Mouse (Mus musculus) heart, postnatal 0 days (tissue): ENCODE results near the gene Ccdc91. TPM values are rescaled to one million over a fixed set of nuclear protein-coding genes. Genes with fewer than 3 reads are reported as not detected.

ENCODE experiments used
- ATAC-seq: fragments of 200-750 bp; cut with Nextera tagmentation; 2 replicates; pipeline ENCODE4 v1.8.0; 2017; ENCODE audit warnings: low read depth, moderate number of reproducible peaks, moderate library complexity; ENCODE audit not compliant: insufficient read depth
- DNase-seq: peaks from one replicate; pipeline ENCODE4 v3.0.0-alpha.2; 2016; ENCODE audit warnings: low spot score
- H3K27ac ChIP-seq: fragments of 300-500 bp; sonication (generic); 2 replicates; pipeline ENCODE4 v1.5.1; 2014; ENCODE audit warnings: low read depth, mild to moderate bottlenecking
- H3K27me3 ChIP-seq: fragments of 300-500 bp; sonication (generic); 2 replicates; pipeline ENCODE4 v1.6.1; 2014; ENCODE audit warnings: low read length, mixed read lengths; ENCODE audit not compliant: control insufficient read depth, insufficient read depth
- H3K36me3 ChIP-seq: fragments of 300-500 bp; sonication (generic); replicated peaks from 2 replicates; pipeline ENCODE4 v1.6.1; 2014; ENCODE audit warnings: low read length, mixed read lengths; ENCODE audit not compliant: control insufficient read depth, insufficient read depth
- H3K4me1 ChIP-seq: fragments of 300-500 bp; sonication (generic); 2 replicates; pipeline ENCODE4 v1.6.1; 2014; ENCODE audit warnings: antibody characterized with exemption; ENCODE audit not compliant: control insufficient read depth, insufficient read depth
- H3K4me2 ChIP-seq: fragments of 300-500 bp; sonication (generic); 2 replicates; pipeline ENCODE4 v1.6.1; 2014; ENCODE audit warnings: low read depth, mild to moderate bottlenecking, low read length, moderate library complexity
- H3K4me3 ChIP-seq: fragments of 300-500 bp; sonication (generic); 2 replicates; pipeline ENCODE4 v1.5.1; 2014; ENCODE audit warnings: low read depth, low read length
- H3K9ac ChIP-seq: fragments of 300-500 bp; sonication (generic); replicated peaks from 2 replicates; pipeline ENCODE4 v1.6.1; 2014; ENCODE audit warnings: low read depth, low read length, mixed read lengths
- H3K9me3 ChIP-seq: fragments of 300-500 bp; sonication (generic); replicated peaks from 2 replicates; pipeline ENCODE4 v1.6.1; 2016; ENCODE audit warnings: low read length; ENCODE audit not compliant: control insufficient read depth
- CTCF ChIP-seq: IDR thresholded peaks from 2 replicates; pipeline ENCODE4 v1.5.1; 2016; ENCODE audit warnings: antibody characterized with exemption, control low read depth, low read depth
- EP300 ChIP-seq: IDR thresholded peaks from 2 replicates; pipeline ENCODE4 v1.6.1; 2016; ENCODE audit warnings: antibody characterized with exemption, low read depth
- WGBS: fragments of 180-500 bp; shearing (Covaris S2); extraction: QIAGEN DNeasy Blood & Tissue Kit; methylation state at CpG from one replicate; pipeline ENCODE4 v1.1.7; 2014; 5-methylcytosine and 5-hydroxymethylcytosine counted together
- polyA plus RNA-seq: library from polyadenylated mRNA; unstranded; fragments of >200 nt; fragmentation: Nextera tagmentation; extraction: Ambion mirVana; gene quantifications from 2 replicates; pipeline ENCODE4 v1.2.1, GENCODE M21; 2015
- total RNA-seq: library from RNA; depleted of rRNA; stranded (reverse); fragments of >200 nt; gene quantifications from 2 replicates; pipeline ENCODE4 v1.2.3, GENCODE M21; 2014; ENCODE audit warnings: low replicate concordance

Ccdc91 gene
- total and polyA plus RNA-seq, 2 experiments from 2014 or later, result 19.0 to 25.8 TPM

- TF ChIP-seq EP300 (no peak), CTCF (no peak)
- H3K4me1 ChIP-seq, result no peaks in the 10 kb centered on the region
- DNase-seq (no peak), ATAC-seq (no peak)
- WGBS, result 58% methylated on average over 11 of the region's 11 CpGs
- H3K9ac ChIP-seq, result no peak overlapping the region
- H3K27ac ChIP-seq, result no peak overlapping the region
- H3K36me3 ChIP-seq, result no peaks in the 10 kb centered on the region
- no peaks in the 10 kb centered on the region for H3K27me3 ChIP-seq
- H3K4me3 ChIP-seq, result no peak overlapping the region
- H3K4me2 ChIP-seq, result no peak overlapping the region
- no peaks in the 10 kb centered on the region for H3K9me3 ChIP-seq
Measured at GRCm38 (mm10) chr6:147646401-147646968, 170.9 kb downstream of the Ccdc91 start.

GRCm38 (mm10) chr6:147658025-147658424 is 182.4 kb downstream of the Ccdc91 start:
- no peak overlapping the region for H3K4me2 ChIP-seq
- no peaks in the 10 kb centered on the region for H3K27me3 ChIP-seq
- no peak overlapping the region for H3K27ac ChIP-seq
- ATAC-seq, result no peak
- no peaks in the 10 kb centered on the region for H3K9me3 ChIP-seq
- no peak overlapping the region for H3K9ac ChIP-seq
- DNase-seq, result no peak
- no peak overlapping the region for H3K4me3 ChIP-seq
- no peaks in the 10 kb centered on the region for H3K36me3 ChIP-seq
- no peaks in the 10 kb centered on the region for H3K4me1 ChIP-seq
- TF ChIP-seq CTCF (no peak), EP300 (no peak)

- Histone ChIP-seq H3K36me3 (no peaks in the 10 kb centered on the region), H3K9ac (no peak overlapping the region), H3K4me3 (no peak overlapping the region), H3K27ac (no peak overlapping the region), H3K4me1 (no peaks in the 10 kb centered on the region), H3K9me3 (no peaks in the 10 kb centered on the region), H3K4me2 (no peak overlapping the region), H3K27me3 (no peaks in the 10 kb centered on the region)
- ATAC-seq (no peak), DNase-seq (no peak)
- TF ChIP-seq EP300 (no peak), CTCF (no peak)
- 66% methylated on average over 1 of the region's 1 CpGs for WGBS
Measured at GRCm38 (mm10) chr6:147660718-147661117, 185.1 kb downstream of the Ccdc91 start.

GRCm38 (mm10) chr6:147661841-147662240 is 186.2 kb downstream of the Ccdc91 start:
- 61% methylated on average over 4 of the region's 4 CpGs for WGBS
- Histone ChIP-seq H3K27ac (no peak overlapping the region), H3K27me3 (no peaks in the 10 kb centered on the region), H3K36me3 (no peaks in the 10 kb centered on the region), H3K4me1 (no peaks in the 10 kb centered on the region), H3K4me3 (no peak overlapping the region), H3K9me3 (no peaks in the 10 kb centered on the region), H3K4me2 (no peak overlapping the region), H3K9ac (no peak overlapping the region)
- no peak for TF ChIP-seq EP300
- TF ChIP-seq CTCF, result no peak
- ATAC-seq (no peak), DNase-seq (no peak)

- no peak overlapping the region for H3K9ac ChIP-seq
- no peak overlapping the region for H3K27ac ChIP-seq
- no peak for TF ChIP-seq EP300
- TF ChIP-seq CTCF, result no peak
- no peaks in the 10 kb centered on the region for H3K4me1 ChIP-seq
- 66% methylated on average over 2 of the region's 2 CpGs for WGBS
- H3K27me3 ChIP-seq, result no peaks in the 10 kb centered on the region
- no peaks in the 10 kb centered on the region for H3K36me3 ChIP-seq
- DNase-seq (no peak), ATAC-seq (no peak)
- no peak overlapping the region for H3K4me3 ChIP-seq
- H3K4me2 ChIP-seq, result no peak overlapping the region
- no peaks in the 10 kb centered on the region for H3K9me3 ChIP-seq
Measured at GRCm38 (mm10) chr6:147662610-147663009, 187.0 kb downstream of the Ccdc91 start.

- Histone ChIP-seq H3K27me3 (no peaks in the 10 kb centered on the region), H3K36me3 (no peaks in the 10 kb centered on the region), H3K4me1 (no peaks in the 10 kb centered on the region), H3K9ac (no peak overlapping the region), H3K9me3 (no peaks in the 10 kb centered on the region), H3K27ac (no peak overlapping the region), H3K4me3 (no peak overlapping the region), H3K4me2 (no peak overlapping the region)
- 57% methylated on average over 3 of the region's 3 CpGs for WGBS
- no peak for DNase-seq
- ATAC-seq, result no peak
- no peak for TF ChIP-seq EP300
- TF ChIP-seq CTCF, result peak; percentile 52
Measured at GRCm38 (mm10) chr6:147664339-147664738, 188.7 kb downstream of the Ccdc91 start.
